Mouse (Mus musculus): Measurements from ENCODE around the gene Fau.

- TF ChIP-seq CTCF (IDR thresholded peaks at IDR 0.05; ENCODE audit: borderline replicate concordance, control insufficient read depth, extremely low read depth, insufficient read depth, low read length, poor library complexity) (no peak), POLR2A (IDR thresholded peaks at IDR 0.05; ENCODE audit: control insufficient read depth, extremely low read depth, insufficient read depth, low read length, poor library complexity) (no peak)
Measured at GRCm38 (mm10) chr19:6070571-6071250, 13.1 kb downstream of the Fau start.

Data from thymus, adult 2 months (tissue).